Mouse (Mus musculus): ENCODE measurements around the gene L3mbtl2. TPM values are rescaled to one million over a fixed set of nuclear protein-coding genes. Genes with fewer than 3 reads are reported as not detected.
"Not testable (repeated sequence)": the region's sequence is repeated elsewhere in the genome, so short reads cannot be mapped to it uniquely, and the experiment has no call there.

Gene L3mbtl2
- polyA plus RNA-seq, 1 experiment from 2014 or later, result 21.2 TPM

- WGBS, result 75% methylated on average over 4 of the region's 4 CpGs
- H3K4me1 ChIP-seq (ENCODE audit: control insufficient read depth, insufficient read depth, low read length); H3K27ac ChIP-seq (ENCODE audit: low read length); H3K4me2 ChIP-seq (ENCODE audit: low read depth, low read length); H3K9ac ChIP-seq (ENCODE audit: low read depth, low read length); H3K9me3 ChIP-seq (ENCODE audit: control insufficient read depth, low read length); H3K4me3 ChIP-seq (ENCODE audit: low read length); H3K27me3 ChIP-seq (replicated peaks; ENCODE audit: control insufficient read depth, insufficient read depth, low read length); ATAC-seq: not testable (repeated sequence)
- peaks cover 17% of the 10 kb centered on the region for H3K36me3 ChIP-seq (ENCODE audit: control insufficient read depth, insufficient read depth, low read length)
Observed at GRCm38 (mm10) chr15:81701350-81701749, 37.7 kb downstream of the L3mbtl2 start.

GRCm38 (mm10) chr15:81702306-81703093 lies 38.8 kb downstream of the L3mbtl2 start:
- ATAC-seq, result no peak

GRCm38 (mm10) chr15:81703094-81703489 lies 39.4 kb downstream of the L3mbtl2 start:
- no peak overlapping the region for H3K27ac ChIP-seq (ENCODE audit: low read length)
- H3K27me3 ChIP-seq (replicated peaks; ENCODE audit: control insufficient read depth, insufficient read depth, low read length), result no peaks in the 10 kb centered on the region
- H3K4me3 ChIP-seq (ENCODE audit: low read length), result no peak overlapping the region
- peaks cover 18% of the 10 kb centered on the region for H3K36me3 ChIP-seq (ENCODE audit: control insufficient read depth, insufficient read depth, low read length)
- no peak overlapping the region for H3K9ac ChIP-seq (ENCODE audit: low read depth, low read length)
- no peaks in the 10 kb centered on the region for H3K4me1 ChIP-seq (ENCODE audit: control insufficient read depth, insufficient read depth, low read length)
- 59% methylated on average over 3 of the region's 3 CpGs for WGBS
- no peak overlapping the region for H3K4me2 ChIP-seq (ENCODE audit: low read depth, low read length)
- ATAC-seq, result no peak
- no peaks in the 10 kb centered on the region for H3K9me3 ChIP-seq (ENCODE audit: control insufficient read depth, low read length)

More at GRCm38 (mm10) chr15:81702306-81703093, 38.8 kb downstream of the L3mbtl2 start:
- H3K9me3 ChIP-seq (ENCODE audit: control insufficient read depth, low read length), result no peaks in the 10 kb centered on the region
- H3K4me1 ChIP-seq (ENCODE audit: control insufficient read depth, insufficient read depth, low read length), result no peaks in the 10 kb centered on the region
- no peak overlapping the region for H3K4me3 ChIP-seq (ENCODE audit: low read length)
- peaks cover 18% of the 10 kb centered on the region for H3K36me3 ChIP-seq (ENCODE audit: control insufficient read depth, insufficient read depth, low read length)
- H3K4me2 ChIP-seq (ENCODE audit: low read depth, low read length), result no peak overlapping the region
- 89% methylated on average over 13 of the region's 13 CpGs for WGBS
- H3K9ac ChIP-seq (ENCODE audit: low read depth, low read length), result no peak overlapping the region
- H3K27me3 ChIP-seq (replicated peaks; ENCODE audit: control insufficient read depth, insufficient read depth, low read length), result no peaks in the 10 kb centered on the region
- no peak overlapping the region for H3K27ac ChIP-seq (ENCODE audit: low read length)

GRCm38 (mm10) chr15:81708991-81709390 lies 45.3 kb downstream of the L3mbtl2 start:
- H3K27me3 ChIP-seq (replicated peaks; ENCODE audit: control insufficient read depth, insufficient read depth, low read length), result no peaks in the 10 kb centered on the region
- no peaks in the 10 kb centered on the region for H3K9me3 ChIP-seq (ENCODE audit: control insufficient read depth, low read length)
- no peak overlapping the region for H3K27ac ChIP-seq (ENCODE audit: low read length)
- H3K36me3 ChIP-seq (ENCODE audit: control insufficient read depth, insufficient read depth, low read length), result peaks cover 41% of the 10 kb centered on the region
- no peaks in the 10 kb centered on the region for H3K4me1 ChIP-seq (ENCODE audit: control insufficient read depth, insufficient read depth, low read length)
- H3K4me3 ChIP-seq (ENCODE audit: low read length), result no peak overlapping the region
- WGBS, result 90% methylated on average over 11 of the region's 11 CpGs
- H3K4me2 ChIP-seq (ENCODE audit: low read depth, low read length), result no peak overlapping the region
- no peak for ATAC-seq
- no peak overlapping the region for H3K9ac ChIP-seq (ENCODE audit: low read depth, low read length)

GRCm38 (mm10) chr15:81709686-81710085 lies 46.0 kb downstream of the L3mbtl2 start:
- Histone ChIP-seq H3K4me3 (ENCODE audit: low read length) (no peak overlapping the region), H3K36me3 (ENCODE audit: control insufficient read depth, insufficient read depth, low read length) (peaks cover 39% of the 10 kb centered on the region), H3K9ac (ENCODE audit: low read depth, low read length) (no peak overlapping the region), H3K4me1 (ENCODE audit: control insufficient read depth, insufficient read depth, low read length) (no peaks in the 10 kb centered on the region), H3K9me3 (ENCODE audit: control insufficient read depth, low read length) (no peaks in the 10 kb centered on the region), H3K27me3 (replicated peaks; ENCODE audit: control insufficient read depth, insufficient read depth, low read length) (no peaks in the 10 kb centered on the region), H3K4me2 (ENCODE audit: low read depth, low read length) (no peak overlapping the region), H3K27ac (ENCODE audit: low read length) (no peak overlapping the region)
- WGBS, result 100% methylated on average over 1 of the region's 1 CpGs
- ATAC-seq, result no peak

GRCm38 (mm10) chr15:81710801-81711200 lies 47.1 kb downstream of the L3mbtl2 start:
- H3K9ac ChIP-seq (ENCODE audit: low read depth, low read length), result no peak overlapping the region
- H3K27me3 ChIP-seq (replicated peaks; ENCODE audit: control insufficient read depth, insufficient read depth, low read length), result no peaks in the 10 kb centered on the region
- H3K27ac ChIP-seq (ENCODE audit: low read length), result no peak overlapping the region
- 70% methylated on average over 4 of the region's 4 CpGs for WGBS
- no peak for ATAC-seq
- H3K9me3 ChIP-seq (ENCODE audit: control insufficient read depth, low read length), result no peaks in the 10 kb centered on the region; the same call in 1 of the 2 replicates
- no peak overlapping the region for H3K4me2 ChIP-seq (ENCODE audit: low read depth, low read length)
- H3K4me1 ChIP-seq (ENCODE audit: control insufficient read depth, insufficient read depth, low read length), result no peaks in the 10 kb centered on the region
- no peak overlapping the region for H3K4me3 ChIP-seq (ENCODE audit: low read length)
- H3K36me3 ChIP-seq (ENCODE audit: control insufficient read depth, insufficient read depth, low read length), result peaks cover 37% of the 10 kb centered on the region

- no peak for ATAC-seq
- Histone ChIP-seq H3K4me2 (ENCODE audit: low read depth, low read length) (no peak overlapping the region), H3K9me3 (ENCODE audit: control insufficient read depth, low read length) (no peaks in the 10 kb centered on the region; the same call in 1 of the 2 replicates), H3K4me1 (ENCODE audit: control insufficient read depth, insufficient read depth, low read length) (no peaks in the 10 kb centered on the region), H3K27ac (ENCODE audit: low read length) (no peak overlapping the region), H3K36me3 (ENCODE audit: control insufficient read depth, insufficient read depth, low read length) (peaks cover 40% of the 10 kb centered on the region), H3K4me3 (ENCODE audit: low read length) (no peak overlapping the region), H3K27me3 (replicated peaks; ENCODE audit: control insufficient read depth, insufficient read depth, low read length) (no peaks in the 10 kb centered on the region), H3K9ac (ENCODE audit: low read depth, low read length) (no peak overlapping the region)
- 84% methylated on average over 6 of the region's 6 CpGs for WGBS
Observed at GRCm38 (mm10) chr15:81713742-81714141, 50.1 kb downstream of the L3mbtl2 start.

- peaks cover 29% of the 10 kb centered on the region for H3K36me3 ChIP-seq (ENCODE audit: control insufficient read depth, insufficient read depth, low read length)
- H3K27me3 ChIP-seq (replicated peaks; ENCODE audit: control insufficient read depth, insufficient read depth, low read length), result no peaks in the 10 kb centered on the region
- no peak overlapping the region for H3K4me3 ChIP-seq (ENCODE audit: low read length)
- H3K4me1 ChIP-seq (ENCODE audit: control insufficient read depth, insufficient read depth, low read length), result no peaks in the 10 kb centered on the region
- H3K9me3 ChIP-seq (ENCODE audit: control insufficient read depth, low read length), result no peaks in the 10 kb centered on the region; the same call in 1 of the 2 replicates
- no peak overlapping the region for H3K4me2 ChIP-seq (ENCODE audit: low read depth, low read length)
- no peak overlapping the region for H3K27ac ChIP-seq (ENCODE audit: low read length)
- no peak for ATAC-seq
- no peak overlapping the region for H3K9ac ChIP-seq (ENCODE audit: low read depth, low read length)
- WGBS, result 82% methylated on average over 9 of the region's 9 CpGs
Observed at GRCm38 (mm10) chr15:81718336-81719138, 54.8 kb downstream of the L3mbtl2 start.

GRCm38 (mm10) chr15:81719139-81719531 lies 55.4 kb downstream of the L3mbtl2 start:
- Histone ChIP-seq H3K9me3 (ENCODE audit: control insufficient read depth, low read length) (no peaks in the 10 kb centered on the region; the same call in 1 of the 2 replicates), H3K36me3 (ENCODE audit: control insufficient read depth, insufficient read depth, low read length) (peaks cover 29% of the 10 kb centered on the region), H3K27me3 (replicated peaks; ENCODE audit: control insufficient read depth, insufficient read depth, low read length) (no peaks in the 10 kb centered on the region), H3K4me1 (ENCODE audit: control insufficient read depth, insufficient read depth, low read length) (peaks cover under 1% of the 10 kb centered on the region; the same call in 1 of the 2 replicates), H3K4me3 (ENCODE audit: low read length) (no peak overlapping the region), H3K4me2 (ENCODE audit: low read depth, low read length) (no peak overlapping the region), H3K9ac (ENCODE audit: low read depth, low read length) (no peak overlapping the region), H3K27ac (ENCODE audit: low read length) (no peak overlapping the region)
- no peak for ATAC-seq
- 92% methylated on average over 6 of the region's 6 CpGs for WGBS

All from intestine, embryonic 16.5 days (tissue).